Mouse (Mus musculus) heart, adult 11 months (tissue): ENCODE measurements at regions not wholly inside any gene's neighbourhood (a gene's known extent, or its start where the extent isn't known, plus 50 kb on each side); places are given as distances from the start of the nearest gene placed in this dataset.
A peak's percentile ranks its signal among the peaks of the same experiment; 100 is the strongest.

Experiments used
- DNase-seq: peaks from one replicate; pipeline ENCODE4 v3.0.0; 2022

- DNase-seq = peak; percentile 40
Observed at GRCm38 (mm10) chr3:48333534-48333933, 1423.6 kb downstream of the Pcdh18 start.
